Mouse (Mus musculus): ENCODE data around the gene Gm436. TPM values are rescaled to one million over a fixed set of nuclear protein-coding genes. Genes with fewer than 3 reads are reported as not detected.

The Gm436 gene
- not detected in 2 replicates for polyA plus RNA-seq (2012; rRNA removed)

DNA sequence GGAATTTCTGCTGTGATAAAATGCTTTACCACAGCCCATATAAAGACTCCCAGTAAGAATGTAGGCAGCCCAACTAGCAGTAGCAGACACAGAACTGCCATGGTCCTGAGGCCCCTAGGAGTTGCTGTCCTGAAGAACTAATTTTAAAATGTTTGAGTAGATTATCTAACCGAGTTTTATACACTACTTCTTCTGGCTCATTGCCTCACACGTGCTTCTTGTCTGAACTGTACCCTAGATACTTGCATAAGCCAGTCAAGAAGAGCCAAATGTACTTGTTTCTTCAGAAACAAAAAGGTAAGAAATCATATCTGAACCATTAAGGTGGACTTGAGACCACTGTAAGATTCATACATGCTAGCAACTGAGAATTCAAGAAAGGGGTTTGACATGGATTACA, at the start of gene Gm436:
Gm436 (minus strand) TSS at position 101 of the 400 bp plus-strand sequence.
- Histone ChIP-seq H3K4me1 (ENCODE audit: control insufficient read depth, insufficient read depth, low read length) (no peaks in the 10 kb centered on the region), H3K27ac (ENCODE audit: insufficient read depth, low read length) (no peak within 1 kb of the TSS), H3K27me3 (ENCODE audit: control insufficient read depth, insufficient read depth, low read length) (no peaks in the 10 kb centered on the region), H3K4me3 (replicated peaks; ENCODE audit: insufficient read depth, low read depth, low read length) (no peak within 1 kb of the TSS)
- no peak for DNase-seq
- 40% methylated on average over 2 of the region's 2 CpGs for WGBS
- TF ChIP-seq CTCF (IDR thresholded peaks at IDR 0.05; ENCODE audit: borderline replicate concordance, insufficient read depth, low read depth, low read length) = no peak
- no peak for TF ChIP-seq POLR2A (IDR thresholded peaks at IDR 0.05; ENCODE audit: borderline replicate concordance, insufficient read depth, low read length)

GRCm38 (mm10) chr4:144721304-144721703, 35.1 kb upstream of the Gm436 start, which contains the start of gene Gm13178:
Gene Gm13178 (minus strand): TSS chr4:144721404.
- no peaks in the 10 kb centered on the region for H3K4me1 ChIP-seq (ENCODE audit: control insufficient read depth, insufficient read depth, low read length)
- no peaks in the 10 kb centered on the region for H3K27me3 ChIP-seq (ENCODE audit: control insufficient read depth, insufficient read depth, low read length)
- WGBS = 85% methylated on average over 1 of the region's 1 CpGs
- TF ChIP-seq POLR2A (IDR thresholded peaks at IDR 0.05; ENCODE audit: borderline replicate concordance, insufficient read depth, low read length) (no peak), CTCF (IDR thresholded peaks at IDR 0.05; ENCODE audit: borderline replicate concordance, insufficient read depth, low read depth, low read length) (no peak)
- DNase-seq = no peak
- no peak within 1 kb of the TSS for H3K27ac ChIP-seq (ENCODE audit: insufficient read depth, low read length)
- no peak within 1 kb of the TSS for H3K4me3 ChIP-seq (replicated peaks; ENCODE audit: insufficient read depth, low read depth, low read length)

DNA sequence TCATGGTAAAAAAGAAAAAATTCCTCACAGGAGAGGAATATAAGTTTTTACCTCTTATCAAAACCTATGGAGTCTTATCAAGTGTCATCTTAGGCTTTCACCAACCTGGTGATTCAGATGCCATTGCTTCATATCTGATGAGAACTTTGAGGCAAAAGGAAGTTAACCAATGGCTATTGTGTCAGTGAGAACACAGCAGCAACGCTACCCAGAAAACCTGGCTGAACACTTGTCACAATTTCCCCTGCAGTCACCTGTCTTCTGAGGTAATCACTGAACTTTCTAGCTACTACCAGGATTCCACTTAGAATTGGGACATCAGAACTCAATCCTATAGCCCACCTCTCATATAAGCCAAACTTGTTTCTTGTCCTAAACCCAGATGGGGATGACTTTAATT, 33.5 kb upstream of the Gm436 start:
- H3K4me1 ChIP-seq (ENCODE audit: control insufficient read depth, insufficient read depth, low read length) = no peaks in the 10 kb centered on the region
- H3K4me3 ChIP-seq (replicated peaks; ENCODE audit: insufficient read depth, low read depth, low read length) = no peak overlapping the region
- no peaks in the 10 kb centered on the region for H3K27me3 ChIP-seq (ENCODE audit: control insufficient read depth, insufficient read depth, low read length)
- TF ChIP-seq POLR2A (IDR thresholded peaks at IDR 0.05; ENCODE audit: borderline replicate concordance, insufficient read depth, low read length) = no peak
- no peak for TF ChIP-seq CTCF (IDR thresholded peaks at IDR 0.05; ENCODE audit: borderline replicate concordance, insufficient read depth, low read depth, low read length)
- no peak overlapping the region for H3K27ac ChIP-seq (ENCODE audit: insufficient read depth, low read length)
- 85% methylated on average over 1 of the region's 1 CpGs for WGBS
- DNase-seq = no peak

DNA sequence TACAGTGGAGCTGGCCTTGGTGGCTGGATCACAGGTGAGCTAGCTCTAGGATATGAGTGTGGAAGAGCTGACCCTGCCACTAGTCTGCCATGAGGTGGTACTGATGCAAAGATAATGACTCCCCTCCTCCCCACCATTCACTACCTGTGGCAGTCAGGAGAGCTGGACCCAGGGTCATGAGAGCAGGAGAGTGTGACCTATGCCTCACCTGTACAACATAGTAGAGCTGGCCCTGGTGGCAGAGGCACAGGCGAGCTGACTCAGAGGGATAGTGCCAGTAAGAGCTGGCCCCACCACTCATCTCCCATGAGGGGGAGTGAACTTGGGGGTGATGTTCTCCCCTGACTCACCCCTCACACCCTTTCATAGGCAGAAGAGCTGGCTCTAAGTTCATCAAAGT, 32.1 kb upstream of the Gm436 start:
- no peak for DNase-seq

GRCm38 (mm10) chr4:144638263-144638662, 47.9 kb downstream of the Gm436 start:
- Histone ChIP-seq H3K4me1 (ENCODE audit: control insufficient read depth, insufficient read depth, low read length) (no peaks in the 10 kb centered on the region), H3K27me3 (ENCODE audit: control insufficient read depth, insufficient read depth, low read length) (no peaks in the 10 kb centered on the region), H3K27ac (ENCODE audit: insufficient read depth, low read length) (no peak overlapping the region), H3K4me3 (replicated peaks; ENCODE audit: insufficient read depth, low read depth, low read length) (no peak overlapping the region)
- no peak for DNase-seq
- no peak for TF ChIP-seq CTCF (IDR thresholded peaks at IDR 0.05; ENCODE audit: borderline replicate concordance, insufficient read depth, low read depth, low read length)
- TF ChIP-seq POLR2A (IDR thresholded peaks at IDR 0.05; ENCODE audit: borderline replicate concordance, insufficient read depth, low read length) = no peak

More for the DNA sequence above, 32.1 kb upstream of the Gm436 start:
- no peak for TF ChIP-seq POLR2A (IDR thresholded peaks at IDR 0.05; ENCODE audit: borderline replicate concordance, insufficient read depth, low read length)
- TF ChIP-seq CTCF (IDR thresholded peaks at IDR 0.05; ENCODE audit: borderline replicate concordance, insufficient read depth, low read depth, low read length) = no peak
- Histone ChIP-seq H3K27me3 (ENCODE audit: control insufficient read depth, insufficient read depth, low read length) (no peaks in the 10 kb centered on the region), H3K4me3 (replicated peaks; ENCODE audit: insufficient read depth, low read depth, low read length) (no peak overlapping the region), H3K4me1 (ENCODE audit: control insufficient read depth, insufficient read depth, low read length) (no peaks in the 10 kb centered on the region), H3K27ac (ENCODE audit: insufficient read depth, low read length) (no peak overlapping the region)
- 84% methylated on average over 1 of the region's 1 CpGs for WGBS

Other genes starting within 250 kb of the Gm436 start
- gene 1700012P22Rik, start 247.6 kb downstream of the Gm436 start, polyA plus RNA-seq (2012; rRNA removed) = not detected in 2 replicates
- gene Gm9944, start 233.1 kb downstream of the Gm436 start, polyA plus RNA-seq (2012; rRNA removed) = not detected in 2 replicates
- not detected in 2 replicates for gene Aadacl3, start 222.6 kb downstream of the Gm436 start, polyA plus RNA-seq (2012; rRNA removed)
- not detected in 2 replicates for gene 9430007A20Rik, start 166.5 kb downstream of the Gm436 start, polyA plus RNA-seq (2012; rRNA removed)
- not detected in 2 replicates for gene Gm13124, start 121.2 kb downstream of the Gm436 start, polyA plus RNA-seq (2012; rRNA removed)
- not detected in 2 replicates for gene Aadacl4, start 72.7 kb downstream of the Gm436 start, polyA plus RNA-seq (2012; rRNA removed)
- gene Gm13178, start 35.0 kb upstream of the Gm436 start, polyA plus RNA-seq (2012; rRNA removed) = not detected in 2 replicates
- not detected in 2 replicates for gene Gm438, start 100.2 kb upstream of the Gm436 start, polyA plus RNA-seq (2012; rRNA removed)
- gene Dhrs3, start 206.5 kb upstream of the Gm436 start, polyA plus RNA-seq (2012; rRNA removed) = 21.8 and 24.4 TPM in 2 replicates